Mouse (Mus musculus): ENCODE measurements at regions not wholly inside any gene's neighbourhood (a gene's known extent, or its start where the extent isn't known, plus 50 kb on each side); places are given as distances from the start of the nearest gene placed in this dataset.

DNA sequence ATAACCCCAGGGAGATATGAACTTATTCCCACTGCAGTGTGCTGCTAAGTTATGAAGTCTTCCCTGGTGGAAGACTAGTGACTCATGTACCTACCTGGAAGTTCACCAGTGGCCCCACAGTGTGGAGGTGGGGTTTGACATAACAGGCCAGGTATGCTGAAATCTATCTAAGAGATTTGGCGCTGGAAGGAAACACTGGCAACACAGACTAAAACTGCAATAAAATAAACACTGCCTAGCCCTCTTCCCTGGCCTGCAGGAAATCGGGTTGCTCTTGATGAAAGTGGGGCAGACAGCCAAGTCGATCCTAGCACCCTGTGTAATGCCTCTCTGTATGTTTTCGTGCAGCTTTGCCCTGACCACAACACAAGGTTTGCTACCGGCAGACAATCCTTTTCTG, 177.2 kb upstream of the Rgma start:
- ATAC-seq (replicated peaks; ENCODE audit: low FRiP score), result no peak
- Histone ChIP-seq H3K36me3 (no peaks in the 10 kb centered on the region), H3K4me3 (replicated peaks) (no peak overlapping the region), H3K9ac (no peak overlapping the region), H3K4me1 (peaks cover 9% of the 10 kb centered on the region; the same call in 1 of the 2 replicates), H3K9me3 (replicated peaks) (no peaks in the 10 kb centered on the region), H3K4me2 (no peak overlapping the region), H3K27me3 (0 out of 2 replicates have a peak, but pooled peaks cover 2% of the 10 kb centered on the region), H3K27ac (no peak overlapping the region)
- WGBS, result 74% methylated on average over 5 of the region's 5 CpGs

DNA sequence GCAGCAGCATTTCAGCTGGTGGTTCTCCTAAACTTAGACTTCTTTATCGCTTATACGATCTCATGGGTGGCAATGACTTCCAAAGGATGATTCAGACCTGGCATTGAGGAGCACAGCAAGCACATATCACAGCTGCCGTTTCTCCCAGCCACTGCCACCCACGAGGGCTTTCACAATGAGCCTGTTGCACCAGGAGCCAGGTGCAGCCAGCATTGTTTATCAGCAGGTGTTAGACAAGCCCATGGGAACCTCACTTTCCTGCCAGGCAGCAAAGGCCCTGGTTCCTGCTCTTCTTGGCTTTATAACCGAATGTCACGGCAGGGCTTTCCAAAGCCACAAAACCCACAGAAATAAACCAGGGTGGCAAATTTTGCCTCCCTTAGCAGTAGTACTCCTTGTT, 175.3 kb upstream of the Rgma start:
- peaks cover 9% of the 10 kb centered on the region; the same call in 1 of the 2 replicates for H3K4me1 ChIP-seq
- ATAC-seq (replicated peaks; ENCODE audit: low FRiP score), result no peak
- no peak overlapping the region for H3K4me2 ChIP-seq
- H3K27me3 ChIP-seq, result 0 out of 2 replicates have a peak, but pooled peaks cover 2% of the 10 kb centered on the region
- no peak overlapping the region for H3K4me3 ChIP-seq (replicated peaks)
- H3K27ac ChIP-seq, result no peak overlapping the region
- no peaks in the 10 kb centered on the region for H3K9me3 ChIP-seq (replicated peaks)
- no peak overlapping the region for H3K9ac ChIP-seq
- H3K36me3 ChIP-seq, result no peaks in the 10 kb centered on the region
- WGBS, result 91% methylated on average over 6 of the region's 6 CpGs

DNA sequence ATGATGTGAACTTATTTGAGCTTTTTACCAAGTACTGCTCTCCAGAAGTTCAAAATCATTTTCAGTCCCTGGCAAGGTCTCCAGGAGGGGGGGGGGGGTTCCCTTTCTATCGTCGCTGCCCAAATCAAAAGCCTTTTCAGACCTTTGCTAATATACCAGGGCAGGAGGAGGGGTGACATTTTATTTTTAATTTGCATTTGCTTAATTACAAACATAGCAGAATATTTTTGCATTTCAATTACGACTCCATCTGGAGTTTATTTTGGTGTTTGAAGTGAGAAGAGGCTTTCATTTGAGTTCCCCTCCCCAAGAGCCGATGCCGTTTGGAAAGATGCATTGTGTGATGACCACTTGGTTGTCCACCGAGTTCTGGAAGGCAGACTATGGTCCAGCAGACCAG, 174.0 kb upstream of the Rgma start:
- Histone ChIP-seq H3K36me3 (no peaks in the 10 kb centered on the region), H3K27me3 (0 out of 2 replicates have a peak, but pooled peaks cover 2% of the 10 kb centered on the region), H3K9me3 (replicated peaks) (no peaks in the 10 kb centered on the region), H3K9ac (no peak overlapping the region), H3K27ac (no peak overlapping the region), H3K4me3 (replicated peaks) (no peak overlapping the region), H3K4me2 (no peak overlapping the region), H3K4me1 (peaks cover 9% of the 10 kb centered on the region; the same call in 1 of the 2 replicates)
- WGBS, result 81% methylated on average over 6 of the region's 6 CpGs
- ATAC-seq (replicated peaks; ENCODE audit: low FRiP score), result no peak

GRCm38 (mm10) chr7:73206922-73207811, 168.1 kb upstream of the Rgma start:
- 66% methylated on average over 7 of the region's 7 CpGs for WGBS
- ATAC-seq (replicated peaks; ENCODE audit: low FRiP score), result no peak
- H3K27ac ChIP-seq, result no peak overlapping the region

GRCm38 (mm10) chr7:73208479-73208816, 166.9 kb upstream of the Rgma start:
- peaks cover 20% of the 10 kb centered on the region for H3K4me1 ChIP-seq
- 27% methylated on average over 4 of the region's 4 CpGs for WGBS
- no peaks in the 10 kb centered on the region for H3K36me3 ChIP-seq
- peak overlapping the region; percentile 30 for H3K4me2 ChIP-seq
- no peaks in the 10 kb centered on the region for H3K27me3 ChIP-seq
- H3K4me3 ChIP-seq (replicated peaks), result no peak overlapping the region
- H3K27ac ChIP-seq, result no peak overlapping the region
- H3K9ac ChIP-seq, result no peak overlapping the region
- no peaks in the 10 kb centered on the region for H3K9me3 ChIP-seq (replicated peaks)
- ATAC-seq (replicated peaks; ENCODE audit: low FRiP score), result peak; percentile 67

More at GRCm38 (mm10) chr7:73206922-73207811, 168.1 kb upstream of the Rgma start:
- Histone ChIP-seq H3K36me3 (no peaks in the 10 kb centered on the region), H3K9me3 (replicated peaks) (no peaks in the 10 kb centered on the region), H3K4me3 (replicated peaks) (no peak overlapping the region), H3K9ac (no peak overlapping the region), H3K27me3 (no peaks in the 10 kb centered on the region), H3K4me1 (peaks cover 20% of the 10 kb centered on the region), H3K4me2 (no peak overlapping the region)

DNA sequence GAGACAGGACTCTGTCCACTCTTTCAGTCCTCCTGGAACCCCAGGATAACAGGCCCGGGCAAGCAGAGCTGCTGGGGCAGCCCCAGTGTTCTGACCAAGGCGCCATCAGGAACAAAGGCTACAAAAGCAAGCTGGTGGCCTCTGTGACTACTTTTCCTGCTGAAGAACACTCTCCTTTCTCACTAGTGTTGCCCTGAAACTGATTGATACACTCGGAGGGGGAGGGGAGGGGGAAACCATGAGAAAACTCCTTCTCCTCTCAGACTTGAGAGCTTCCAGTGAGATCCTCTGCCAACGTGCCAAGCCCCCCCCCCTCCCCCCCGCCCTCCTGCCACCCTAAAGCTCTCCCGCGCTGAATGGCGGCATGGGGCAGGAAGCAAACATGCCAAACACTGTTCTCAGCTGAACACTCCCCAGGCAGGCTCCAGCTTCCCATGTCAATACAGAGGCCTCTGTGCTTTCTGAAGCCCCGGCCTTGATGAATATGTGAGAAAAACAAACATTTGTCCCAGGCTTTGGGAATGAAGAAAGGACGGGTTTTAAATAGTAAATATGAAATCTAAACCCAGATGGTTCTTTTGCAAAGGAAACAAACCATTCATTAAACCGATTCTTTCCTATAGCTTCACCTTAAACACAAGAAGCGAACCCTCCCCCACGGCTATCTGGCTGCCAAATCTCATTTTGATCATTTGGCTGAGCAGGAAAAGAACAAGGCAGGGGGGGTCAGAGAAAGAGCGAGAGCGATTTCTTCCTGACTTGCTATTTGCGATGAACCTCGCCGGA, 166.3 kb upstream of the Rgma start:
- no peaks in the 10 kb centered on the region for H3K27me3 ChIP-seq
- no peak overlapping the region for H3K9ac ChIP-seq
- peak overlapping the region; percentile 30 for H3K4me2 ChIP-seq
- peaks cover 20% of the 10 kb centered on the region for H3K4me1 ChIP-seq
- H3K36me3 ChIP-seq, result no peaks in the 10 kb centered on the region
- 24% methylated on average over 18 of the region's 18 CpGs for WGBS
- H3K9me3 ChIP-seq (replicated peaks), result no peaks in the 10 kb centered on the region
- peak; percentile 70 for ATAC-seq (replicated peaks; ENCODE audit: low FRiP score)
- H3K4me3 ChIP-seq (replicated peaks), result no peak overlapping the region
- no peak overlapping the region for H3K27ac ChIP-seq

DNA sequence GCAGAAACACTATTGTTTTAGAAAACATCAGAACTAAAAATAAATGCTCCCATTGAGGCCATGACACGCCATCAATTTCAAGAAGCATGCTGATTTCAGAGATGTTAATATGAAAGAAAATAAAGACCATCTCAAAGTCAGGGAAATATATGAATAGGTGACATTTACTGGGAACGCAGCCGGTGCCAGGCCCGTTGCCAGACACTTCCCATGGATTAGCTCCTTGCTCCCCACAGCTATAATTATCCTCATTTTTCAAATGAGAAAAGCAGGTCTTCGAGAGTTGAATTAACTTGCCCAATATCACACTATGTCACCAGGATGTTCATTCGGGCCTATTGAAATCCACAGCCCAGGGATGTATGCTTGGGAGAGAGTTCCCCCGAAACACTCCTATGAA, 165.2 kb upstream of the Rgma start:
- Histone ChIP-seq H3K4me1 (peaks cover 20% of the 10 kb centered on the region), H3K4me3 (replicated peaks) (no peak overlapping the region), H3K27me3 (no peaks in the 10 kb centered on the region), H3K9ac (no peak overlapping the region), H3K9me3 (replicated peaks) (no peaks in the 10 kb centered on the region), H3K27ac (no peak overlapping the region), H3K36me3 (no peaks in the 10 kb centered on the region), H3K4me2 (no peak overlapping the region)
- WGBS, result 71% methylated on average over 7 of the region's 7 CpGs
- no peak for ATAC-seq (replicated peaks; ENCODE audit: low FRiP score)

DNA sequence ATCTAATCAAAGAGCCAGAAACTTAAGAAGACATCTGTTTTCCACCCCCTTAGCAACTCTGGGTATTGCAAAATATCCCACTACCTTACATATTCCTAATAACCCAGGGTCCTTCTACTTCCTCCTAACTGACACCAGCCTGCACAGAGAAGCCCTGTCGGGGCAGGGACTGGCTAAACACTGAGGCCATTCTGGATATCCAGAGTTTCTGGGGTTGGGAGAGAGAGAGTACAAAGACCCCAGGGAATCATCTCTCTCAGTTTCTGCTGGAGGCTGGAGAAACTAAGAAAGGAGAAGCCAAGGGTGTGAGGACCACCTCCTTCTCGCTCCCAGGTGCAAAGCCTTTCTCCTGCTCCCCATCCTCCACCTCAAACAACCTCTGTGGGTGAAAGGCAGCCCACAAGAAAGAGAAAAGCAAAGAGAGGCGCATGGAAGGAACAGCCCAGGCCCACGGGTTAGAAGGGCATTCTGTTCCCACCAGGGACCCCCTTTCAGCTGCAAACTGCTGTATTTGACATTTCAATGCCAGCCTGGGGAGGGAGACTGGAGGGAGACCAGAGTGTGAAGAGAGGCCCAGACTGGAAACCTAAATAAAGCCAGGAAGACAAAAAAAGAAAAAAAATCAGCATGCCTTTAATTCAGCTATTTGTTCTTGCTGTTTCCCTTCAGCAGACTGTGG, 152.9 kb upstream of the Rgma start:
- Histone ChIP-seq H3K4me3 (replicated peaks) (no peak overlapping the region), H3K9ac (no peak overlapping the region), H3K4me1 (0 out of 2 replicates have a peak, but pooled peaks cover 3% of the 10 kb centered on the region), H3K36me3 (no peaks in the 10 kb centered on the region), H3K4me2 (no peak overlapping the region), H3K27ac (no peak overlapping the region), H3K9me3 (replicated peaks) (no peaks in the 10 kb centered on the region), H3K27me3 (no peaks in the 10 kb centered on the region)
- 40% methylated on average over 4 of the region's 4 CpGs for WGBS
- ATAC-seq (replicated peaks; ENCODE audit: low FRiP score), result no peak

GRCm38 (mm10) chr7:73222929-73223512, 152.3 kb upstream of the Rgma start:
- WGBS, result 53% methylated on average over 2 of the region's 2 CpGs
- no peak overlapping the region for H3K4me3 ChIP-seq (replicated peaks)
- no peaks in the 10 kb centered on the region for H3K36me3 ChIP-seq
- no peak overlapping the region for H3K27ac ChIP-seq
- no peak overlapping the region for H3K4me2 ChIP-seq
- no peak overlapping the region for H3K9ac ChIP-seq
- no peaks in the 10 kb centered on the region for H3K27me3 ChIP-seq
- no peak for ATAC-seq (replicated peaks; ENCODE audit: low FRiP score)
- H3K4me1 ChIP-seq, result 0 out of 2 replicates have a peak, but pooled peaks cover 3% of the 10 kb centered on the region
- no peaks in the 10 kb centered on the region for H3K9me3 ChIP-seq (replicated peaks)

DNA sequence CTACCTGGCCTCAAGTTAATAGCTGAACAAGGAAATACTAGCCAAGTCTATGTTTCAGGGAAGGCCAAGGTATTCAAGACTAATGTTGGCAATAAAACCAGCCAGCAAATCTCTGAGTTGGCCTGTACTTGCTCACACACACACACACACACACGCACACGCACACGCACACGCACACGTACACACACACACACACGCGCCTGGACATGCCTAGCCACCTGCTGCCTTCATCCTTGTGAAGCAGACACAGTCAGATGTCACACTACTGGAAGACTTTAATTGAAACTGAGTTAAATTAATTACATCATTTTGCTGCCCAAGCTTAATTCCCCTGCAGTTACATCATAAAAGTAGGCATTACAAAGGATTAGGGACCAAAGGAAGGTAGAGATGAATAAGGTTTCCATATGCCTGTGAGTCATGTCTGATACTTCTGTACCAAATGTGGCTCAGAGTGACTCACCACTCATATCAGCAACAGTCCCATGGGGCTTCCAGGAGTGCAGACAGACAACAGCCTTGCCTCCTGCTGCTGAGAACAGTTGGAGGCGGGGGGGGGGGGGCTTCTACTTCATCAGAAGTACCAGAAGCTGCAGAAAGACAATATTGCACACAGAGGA, 141.7 kb upstream of the Rgma start:
- Histone ChIP-seq H3K9me3 (replicated peaks) (no peaks in the 10 kb centered on the region), H3K27ac (no peak overlapping the region), H3K4me2 (no peak overlapping the region), H3K9ac (no peak overlapping the region), H3K4me3 (replicated peaks) (no peak overlapping the region), H3K36me3 (no peaks in the 10 kb centered on the region), H3K4me1 (no peaks in the 10 kb centered on the region), H3K27me3 (no peaks in the 10 kb centered on the region)
- WGBS, result 93% methylated on average over 8 of the region's 8 CpGs
- ATAC-seq (replicated peaks; ENCODE audit: low FRiP score), result no peak

GRCm38 (mm10) chr7:73238486-73238885, 136.8 kb upstream of the Rgma start:
- no peak for ATAC-seq (replicated peaks; ENCODE audit: low FRiP score)
- 24% methylated on average over 4 of the region's 4 CpGs for WGBS
- no peaks in the 10 kb centered on the region for H3K36me3 ChIP-seq
- no peak overlapping the region for H3K4me2 ChIP-seq
- no peaks in the 10 kb centered on the region for H3K27me3 ChIP-seq
- no peaks in the 10 kb centered on the region for H3K4me1 ChIP-seq
- H3K9me3 ChIP-seq (replicated peaks), result no peaks in the 10 kb centered on the region
- H3K9ac ChIP-seq, result no peak overlapping the region
- no peak overlapping the region for H3K27ac ChIP-seq
- H3K4me3 ChIP-seq (replicated peaks), result no peak overlapping the region

Measured in kidney, embryonic 15.5 days (tissue).